Mouse (Mus musculus): Measurements from ENCODE around the gene Proser2.

DNA sequence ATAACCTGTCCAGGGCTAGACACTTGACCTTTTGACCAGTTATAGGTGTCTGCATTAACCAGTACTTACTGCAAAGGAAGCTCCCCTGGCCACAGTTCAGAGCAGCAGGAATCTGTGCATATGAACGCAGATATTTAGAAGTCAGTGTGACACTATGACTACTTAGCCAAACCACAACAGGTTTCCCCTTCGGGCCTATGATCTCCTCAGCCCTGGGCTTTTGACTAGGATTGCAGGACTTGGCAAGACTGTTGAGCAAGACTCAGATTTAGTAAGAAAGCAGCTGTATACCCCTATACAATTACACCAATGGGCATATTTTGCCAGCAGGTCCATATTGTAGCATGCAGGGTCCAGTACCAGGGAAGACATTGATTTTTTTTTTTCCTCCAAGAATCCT lies 38.5 kb upstream of the Proser2 start:
- TF ChIP-seq CTCF (IDR thresholded peaks at IDR 0.05; ENCODE audit: low read depth) (no peak), EP300 (optimal IDR thresholded peaks at IDR 0.05) (no peak)

Measured in stomach, postnatal 0 days (tissue).